Mouse (Mus musculus) small intestine, adult 2 months (tissue): ENCODE data around the gene Masp1.

Experiments
- CTCF ChIP-seq: fragments of 200-500 bp; IDR thresholded peaks from 2 replicates; pipeline ENCODE4 v1.5.1; 2012; ENCODE audit warnings: low read depth, mild to moderate bottlenecking, control low read depth, inconsistent platforms, low read length, moderate library complexity, mixed read lengths; ENCODE audit not compliant: insufficient replicate concordance, insufficient read length; ENCODE audit errors: extremely low read depth
- POLR2A ChIP-seq: fragments of 200-500 bp; IDR thresholded peaks from 2 replicates; pipeline ENCODE4 v1.6.1; 2012; ENCODE audit warnings: low read depth, mild to moderate bottlenecking, control low read depth, inconsistent platforms, low read length, moderate library complexity

DNA sequence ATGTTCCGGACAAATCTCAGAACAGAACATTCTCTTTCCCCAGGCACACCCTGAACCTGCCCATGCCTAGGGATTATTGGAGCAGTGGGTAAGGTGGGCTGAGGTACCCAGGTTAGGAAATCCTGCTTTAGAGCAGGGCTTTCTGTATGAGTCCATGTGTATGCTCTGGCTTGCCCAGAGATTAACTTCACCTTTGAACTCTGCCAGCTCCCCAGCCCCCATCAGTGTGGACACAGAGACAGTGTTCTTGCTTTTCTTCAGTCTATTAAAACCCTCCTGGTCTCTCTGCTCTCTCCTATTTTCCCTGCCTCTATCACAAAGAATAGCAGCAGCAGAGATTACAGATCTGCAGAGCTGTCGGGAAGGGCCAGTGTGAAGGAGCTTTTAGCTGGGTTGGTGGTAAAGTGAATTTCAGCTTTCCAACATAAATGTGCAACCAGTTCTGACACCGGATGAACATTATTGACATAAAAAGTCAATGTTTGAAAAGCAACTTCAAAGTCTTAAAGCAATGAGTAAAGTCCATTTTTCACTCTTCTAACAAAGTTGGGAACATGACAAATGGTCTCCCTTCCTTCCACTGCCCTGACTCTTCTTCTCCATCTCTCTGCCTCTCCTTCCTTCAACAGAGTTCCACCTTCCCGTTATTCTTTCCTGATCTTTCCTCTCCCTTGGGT lies 56.8 kb downstream of the Masp1 start:
- TF ChIP-seq POLR2A: no peak
- no peak for TF ChIP-seq CTCF
